Mouse (Mus musculus) CD4-positive naive resting alpha-beta T cell, adult 76 days (primary cell): ENCODE results near the gene Nmi. TPM values are rescaled to one million over a fixed set of nuclear protein-coding genes. Genes with fewer than 3 reads are reported as not detected.

Source experiments
- total RNA-seq: library from RNA; stranded (reverse); gene quantifications from one replicate; pipeline ENCODE4 v1.2.4, GENCODE M21; 2023

The Nmi gene
- 47.5 TPM for total RNA-seq

DNA sequence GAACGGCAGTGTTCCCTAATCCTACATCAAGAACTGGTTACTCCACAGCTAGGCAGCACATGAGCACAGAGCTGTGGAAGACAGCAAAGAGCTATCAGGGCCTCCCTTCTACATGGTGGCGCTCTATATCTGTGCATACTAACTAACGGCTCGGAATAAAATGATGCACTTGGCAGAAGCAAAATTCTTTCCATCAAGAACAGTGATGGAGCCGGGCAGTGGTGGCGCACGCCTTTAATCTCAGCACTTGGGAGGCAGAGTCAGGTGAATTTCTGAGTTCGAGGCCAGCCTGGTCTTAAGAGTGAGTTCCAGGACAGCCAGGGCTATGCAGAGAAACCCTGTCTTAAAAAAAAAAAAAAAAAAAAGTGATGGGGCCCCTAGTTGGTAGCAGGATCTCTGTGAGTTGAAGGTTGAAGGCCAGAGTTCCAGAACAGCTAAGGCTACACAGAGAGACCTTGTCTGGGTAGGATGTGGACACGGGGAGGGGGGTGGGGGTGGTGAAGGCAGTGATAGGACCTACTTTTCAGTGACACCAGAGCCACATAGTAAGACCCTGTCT, at the start of gene Nmi:
Gene Nmi, minus strand, starts transcription at position 85 of the 559 bp plus-strand sequence.

GRCm38 (mm10) chr2:51934574-51935334, 38.5 kb downstream of the Nmi start, which contains the start of gene Rbm43:
TSS of gene Rbm43 (minus strand) at chr2:51935163.

Other genes starting within 250 kb of the Nmi start
- 16.4 TPM for gene Rbm43, start 38.3 kb downstream of the Nmi start, total RNA-seq
- not detected for gene Tnfaip6, start 64.5 kb upstream of the Nmi start, total RNA-seq
- 70.8 TPM for gene Rif1, start 99.3 kb upstream of the Nmi start, total RNA-seq